Mouse (Mus musculus) gastrocnemius, adult 8-10 months (tissue): ENCODE data around the gene Msi2. TPM values are rescaled to one million over a fixed set of nuclear protein-coding genes. Genes with fewer than 3 reads are reported as not detected.

Experiments
- DNase-seq, 2 experiments: peaks; one replicate each; pipeline ENCODE4 v3.0.0; 2022; ENCODE audit warnings: low spot score in 2 of 2
- total RNA-seq, 4 experiments: library from RNA; stranded (reverse); gene quantifications; 2 replicates each; pipeline ENCODE4 v1.2.4; 2022

Msi2 gene
- total RNA-seq, 4 experiments from 2014 or later: 150 to 209 (median 176) TPM

DNA sequence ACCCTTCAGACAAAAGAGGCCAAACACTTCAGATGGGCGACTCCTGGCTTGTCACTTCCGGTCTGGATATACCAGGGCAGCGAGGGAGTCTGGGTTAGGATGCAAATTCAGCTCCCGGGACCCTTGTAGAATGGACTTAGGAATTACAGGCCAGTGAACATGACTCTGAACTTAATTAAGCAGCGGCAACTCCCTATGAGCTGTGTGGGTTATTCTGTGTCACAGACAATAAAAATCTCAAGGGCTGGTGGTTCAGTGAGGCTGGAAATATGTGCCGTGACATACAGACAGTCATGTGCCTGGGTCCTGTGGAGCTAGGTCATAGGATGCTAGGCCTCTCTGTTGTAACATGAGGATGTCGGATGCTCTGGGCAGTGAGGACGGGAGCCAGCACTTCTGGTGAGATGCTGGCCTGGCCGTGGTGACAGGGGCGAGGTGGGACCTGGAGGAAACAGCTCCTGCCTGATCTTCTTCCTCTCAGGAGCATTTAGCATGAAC, 261.0 kb downstream of the Msi2 start:
- no peak for DNase-seq

DNA sequence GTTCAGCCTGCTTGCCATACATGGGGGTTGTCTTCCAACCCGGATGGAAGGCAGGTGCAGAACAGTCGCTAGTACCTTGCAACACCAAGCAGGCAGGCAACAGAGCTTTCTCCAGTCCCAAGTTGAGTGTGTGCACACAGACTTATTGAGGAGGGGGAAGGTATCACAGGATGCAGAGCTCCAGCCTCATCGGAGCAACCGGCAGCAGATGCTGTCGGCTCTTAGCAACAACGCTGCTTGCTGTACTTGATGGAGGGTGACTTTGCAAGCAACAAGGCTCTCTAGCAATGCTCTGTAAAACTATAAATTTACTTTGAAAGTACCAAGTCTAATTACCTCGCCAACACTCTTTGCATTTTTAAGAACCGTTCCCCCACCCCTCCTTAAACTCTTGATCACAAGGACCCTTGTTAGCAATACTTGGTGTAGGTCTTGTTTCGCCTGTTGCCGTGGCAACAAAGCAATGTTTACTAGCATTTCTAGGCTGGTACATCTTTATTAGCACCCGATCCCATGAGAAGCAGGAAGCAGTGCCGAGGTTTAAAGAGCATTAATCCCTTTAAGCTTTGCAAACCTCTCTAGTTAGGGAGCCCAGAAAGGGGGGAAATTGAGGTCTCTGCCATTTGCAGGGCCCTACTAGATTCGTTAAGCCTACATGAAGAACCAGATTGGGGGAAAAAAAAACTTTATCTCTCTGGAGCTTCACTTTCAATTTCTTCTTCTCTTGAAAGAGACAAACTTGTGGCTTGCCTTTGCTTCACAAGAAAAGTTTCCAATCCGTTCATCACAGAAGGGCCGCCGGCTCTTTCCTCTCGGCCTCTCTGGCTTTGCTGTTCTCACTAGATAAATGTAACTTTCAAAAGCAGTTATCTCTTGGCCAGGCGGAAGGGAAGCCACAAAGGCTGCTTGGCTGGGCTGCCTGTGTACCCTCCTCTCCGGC, 263.2 kb downstream of the Msi2 start:
- no peak for DNase-seq

DNA sequence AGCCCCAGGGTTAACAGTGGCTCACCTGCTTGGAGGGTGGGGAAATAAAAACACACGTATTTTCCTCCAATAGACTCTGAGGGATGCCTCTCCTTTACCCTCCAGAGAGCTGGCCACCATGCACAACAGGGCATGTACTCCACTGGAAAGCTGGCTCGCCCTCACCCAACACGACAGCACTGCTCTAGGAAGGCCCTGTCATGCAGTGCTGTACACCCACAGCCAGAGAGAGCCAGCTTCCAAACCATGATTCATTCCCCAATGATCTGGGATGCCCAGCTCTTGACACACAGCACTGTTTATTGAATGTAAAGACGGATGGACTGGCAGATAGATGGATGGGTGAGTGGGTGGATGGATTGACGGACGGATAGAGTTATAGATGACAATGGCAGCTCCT, 269.1 kb downstream of the Msi2 start:
- DNase-seq: no peak

DNA sequence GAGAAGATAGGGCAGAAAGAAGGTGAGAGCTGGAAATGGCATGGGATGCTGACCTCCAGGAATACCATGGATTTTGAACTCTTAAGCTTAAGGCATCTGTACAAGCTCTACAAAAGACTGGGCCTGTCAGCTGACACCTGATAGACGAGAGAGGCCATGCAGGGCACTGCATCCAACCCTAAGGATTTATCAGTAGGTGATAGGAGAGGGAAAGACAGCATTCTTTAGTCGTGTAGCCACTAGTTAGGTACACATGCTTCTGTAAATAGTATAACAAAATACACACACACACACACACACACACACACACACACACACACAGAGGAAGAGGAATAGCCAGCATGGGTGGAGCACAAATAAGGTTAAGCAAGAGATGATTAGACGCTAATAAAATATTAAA, 269.7 kb downstream of the Msi2 start:
- DNase-seq: no peak

DNA sequence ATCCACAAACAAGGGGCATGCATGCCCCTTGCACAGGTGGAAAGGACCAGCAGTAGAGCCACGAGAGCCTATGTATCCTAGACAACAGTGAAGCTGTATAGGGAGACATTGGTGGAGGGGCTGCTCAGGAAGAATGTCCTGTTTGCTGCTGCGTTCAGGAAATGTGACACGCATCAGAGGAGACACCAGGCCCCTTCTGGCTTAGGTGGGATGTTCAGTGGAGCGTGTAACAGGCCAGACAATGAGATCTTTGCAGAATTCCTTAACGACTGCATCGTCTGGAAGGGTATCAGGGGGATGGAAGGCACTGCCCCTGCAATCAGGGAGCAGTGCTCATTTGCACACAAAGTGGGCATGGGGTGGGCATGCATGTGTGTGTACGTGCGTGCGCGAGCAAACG, 271.0 kb downstream of the Msi2 start:
- no peak for DNase-seq

DNA sequence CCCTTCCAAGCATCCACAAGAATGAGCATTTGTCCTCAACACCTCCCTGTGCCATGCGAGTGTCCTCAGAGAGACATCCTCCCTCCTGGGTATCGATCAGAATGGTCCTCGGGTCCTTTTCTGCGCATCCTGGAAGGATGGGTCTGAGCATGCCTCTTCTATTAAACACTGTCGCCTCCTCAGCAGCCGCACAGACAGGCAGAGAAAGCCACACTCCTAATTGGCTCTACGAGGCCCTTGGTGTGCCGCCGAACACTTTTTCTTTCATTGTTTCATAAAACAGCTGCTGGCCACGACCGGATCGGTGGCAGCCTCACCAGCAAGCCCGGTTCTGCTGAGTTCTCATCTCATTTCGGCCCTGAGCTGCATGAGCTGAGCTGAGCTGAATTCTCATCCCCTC, 274.4 kb downstream of the Msi2 start:
- no peak for DNase-seq

DNA sequence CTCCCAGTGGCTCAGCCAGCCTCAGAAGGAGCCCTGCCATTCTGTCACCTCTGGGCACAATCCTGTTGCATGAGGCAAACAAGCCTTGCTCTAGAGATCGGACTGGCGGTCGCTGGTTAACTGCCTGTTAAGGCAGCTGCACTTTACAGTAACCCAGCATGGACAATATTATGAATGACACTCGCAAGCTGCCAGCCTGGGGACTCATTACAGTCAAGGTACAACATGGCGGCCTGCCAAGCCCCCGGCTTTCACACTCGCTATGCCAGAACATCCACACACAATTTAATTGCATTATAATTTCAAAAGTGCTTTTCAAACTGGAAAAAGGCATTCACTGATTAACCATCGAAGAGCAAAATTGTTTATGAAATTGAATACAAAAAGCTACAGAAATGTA, 275.0 kb downstream of the Msi2 start:
- DNase-seq: no peak

DNA sequence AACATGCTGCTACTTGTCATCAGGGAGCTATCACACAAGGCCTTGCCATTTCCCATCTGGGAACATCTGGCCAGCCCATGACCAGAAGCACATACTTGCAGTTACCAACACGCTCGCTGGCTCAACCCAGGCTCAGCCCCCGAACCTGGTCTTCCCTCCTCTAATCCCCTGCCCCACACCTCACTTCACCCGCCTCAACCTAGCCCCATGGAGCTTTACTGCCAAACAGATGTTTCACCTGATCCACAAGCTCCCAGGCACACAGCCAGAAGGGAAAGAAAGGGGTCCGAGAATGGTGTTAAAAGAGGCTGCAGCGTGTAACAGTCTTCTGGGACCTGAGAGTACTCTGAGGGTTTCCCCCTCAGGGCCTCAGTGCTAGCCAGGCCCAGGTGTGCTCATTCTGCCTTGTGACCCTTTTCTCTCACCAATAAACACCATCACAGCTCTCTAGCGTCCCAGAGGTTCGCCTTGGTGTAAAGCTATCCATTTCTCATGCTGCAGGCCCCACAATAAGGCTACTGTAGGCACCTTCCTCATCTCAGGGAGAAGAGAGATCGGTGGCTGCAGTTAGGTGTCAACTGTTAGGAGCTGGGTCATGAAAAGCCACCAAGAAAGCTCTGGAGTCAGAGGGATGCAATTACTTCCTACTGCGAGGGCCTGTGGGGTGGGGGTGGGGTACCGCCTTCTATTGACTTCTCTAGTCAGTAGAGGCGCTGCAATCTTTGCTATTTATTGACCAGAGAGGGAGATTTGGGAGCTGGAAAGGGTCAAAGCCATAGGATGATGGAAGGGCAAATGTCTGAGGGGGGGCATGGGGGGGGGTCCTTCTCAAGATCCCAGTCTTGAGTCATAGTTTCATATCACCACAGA, 276.2 kb downstream of the Msi2 start:
- no peak for DNase-seq

DNA sequence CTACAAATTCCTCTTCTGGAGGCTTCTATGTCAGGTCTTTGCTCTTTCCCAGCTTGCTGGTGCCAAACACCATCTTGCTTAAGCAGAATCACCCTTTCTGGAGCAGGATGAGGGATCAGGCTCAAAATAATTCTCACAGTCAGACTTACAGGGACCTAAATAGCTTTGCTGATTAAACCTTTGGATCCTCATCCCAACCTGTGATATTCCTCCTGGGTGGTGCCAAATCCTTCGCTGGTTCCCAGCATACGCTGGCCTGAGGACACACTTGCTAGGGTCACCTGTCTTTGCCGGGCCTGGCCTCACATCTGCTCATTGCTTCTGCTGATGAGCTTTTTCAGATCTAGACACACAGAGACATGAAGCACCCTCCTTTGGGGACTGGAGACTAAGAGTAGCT, 279.7 kb downstream of the Msi2 start:
- peak; percentile 30 to 60 for DNase-seq

DNA sequence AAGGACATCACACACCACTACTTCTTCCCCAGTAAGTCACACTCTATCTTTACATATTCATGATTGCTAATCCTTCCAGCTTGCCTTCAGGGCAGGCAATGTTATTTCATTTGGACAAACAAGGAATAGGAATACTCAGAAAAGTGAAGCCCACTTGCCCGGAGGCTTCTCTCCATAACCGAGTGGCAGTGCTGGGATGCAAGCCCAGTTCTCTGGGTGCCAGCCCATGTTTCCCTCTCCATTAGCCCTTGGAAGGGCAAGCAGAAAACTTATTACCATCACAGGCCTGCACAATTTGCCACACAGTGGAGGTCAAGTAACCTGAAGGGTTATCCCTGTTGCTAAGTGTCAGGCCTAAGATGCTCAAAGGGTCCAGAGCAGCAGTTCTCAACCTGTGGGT, 281.7 kb downstream of the Msi2 start:
- DNase-seq: no peak

DNA sequence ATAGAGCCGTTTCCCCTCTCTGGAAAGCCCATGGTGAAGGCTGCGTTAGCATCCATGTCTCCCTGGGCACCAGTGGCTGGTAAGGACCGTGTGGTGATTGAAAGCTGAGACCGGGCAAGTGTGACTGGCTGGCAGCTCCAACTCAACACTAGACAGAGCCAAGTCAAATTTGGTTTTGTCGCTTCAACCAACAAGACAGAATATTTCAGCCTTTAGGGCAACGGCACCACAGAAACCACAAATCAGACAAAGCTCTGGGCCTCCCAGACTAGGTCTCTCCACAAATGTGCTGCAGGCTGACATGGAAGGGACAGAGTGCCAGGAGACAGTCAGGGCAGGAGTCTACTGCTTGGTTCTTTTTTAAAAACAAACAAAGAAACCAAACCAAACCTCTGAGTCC, 282.8 kb downstream of the Msi2 start:
- no peak for DNase-seq

DNA sequence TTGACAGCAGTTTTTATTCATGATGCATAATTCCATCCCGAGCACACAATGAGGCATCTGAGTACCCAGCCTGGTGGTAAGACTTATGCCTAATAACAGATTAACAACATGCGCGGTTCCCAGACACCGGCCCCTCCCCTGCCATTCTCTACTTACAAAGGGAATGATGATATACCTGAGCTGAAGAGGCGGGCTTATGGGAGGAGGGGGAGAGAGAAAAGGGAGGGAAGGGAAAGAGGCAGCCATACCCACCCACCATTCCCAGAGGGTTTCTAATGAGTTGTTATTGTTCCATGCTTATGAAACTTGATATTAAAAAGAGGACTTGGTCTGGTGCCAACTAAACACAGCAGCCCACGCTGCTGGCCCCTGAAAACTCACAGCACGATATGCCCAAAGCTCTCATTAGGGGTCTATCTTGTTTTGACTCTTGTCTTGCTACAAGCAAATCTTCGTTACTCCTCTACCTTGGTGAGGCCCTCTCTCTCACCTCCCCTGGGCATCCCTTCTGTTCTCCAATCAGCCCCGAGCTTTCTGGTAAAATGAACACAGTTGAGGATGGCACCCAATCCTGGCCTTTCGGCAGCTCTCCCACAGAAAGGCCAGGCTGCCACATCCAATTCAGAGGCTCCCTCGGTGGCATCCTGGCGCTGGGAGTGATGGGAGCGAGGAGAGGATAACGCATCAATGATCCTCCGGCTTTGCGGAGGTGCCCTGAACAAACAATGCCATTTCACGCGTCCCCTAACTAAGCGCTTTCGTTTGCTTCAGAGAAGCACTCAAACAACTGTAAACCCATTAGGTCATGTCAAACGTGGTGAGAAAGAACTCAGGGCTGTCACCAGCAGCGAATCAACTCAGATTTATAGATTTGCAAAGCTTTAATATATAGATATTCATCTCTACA, 286.7 kb downstream of the Msi2 start:
- no peak for DNase-seq

DNA sequence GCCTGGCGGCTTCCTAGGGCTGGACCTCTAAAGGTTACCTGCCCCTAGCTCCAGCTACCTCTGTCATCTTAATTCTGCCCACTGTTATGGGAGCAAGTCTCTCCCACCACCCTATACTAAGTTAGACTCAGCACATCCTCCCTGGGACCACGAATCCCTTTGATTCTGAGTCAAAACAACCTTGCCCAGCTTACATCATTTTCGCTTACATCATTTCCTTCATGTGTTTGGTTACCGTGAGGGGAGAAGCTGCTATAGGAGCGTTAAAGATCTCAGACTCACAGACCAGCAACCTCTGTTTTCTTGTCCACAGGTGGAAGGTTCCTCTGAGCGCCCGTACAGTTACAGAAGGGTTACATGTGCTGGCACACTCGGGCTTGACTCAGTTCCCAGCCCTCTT, 288.0 kb downstream of the Msi2 start:
- no peak for DNase-seq

DNA sequence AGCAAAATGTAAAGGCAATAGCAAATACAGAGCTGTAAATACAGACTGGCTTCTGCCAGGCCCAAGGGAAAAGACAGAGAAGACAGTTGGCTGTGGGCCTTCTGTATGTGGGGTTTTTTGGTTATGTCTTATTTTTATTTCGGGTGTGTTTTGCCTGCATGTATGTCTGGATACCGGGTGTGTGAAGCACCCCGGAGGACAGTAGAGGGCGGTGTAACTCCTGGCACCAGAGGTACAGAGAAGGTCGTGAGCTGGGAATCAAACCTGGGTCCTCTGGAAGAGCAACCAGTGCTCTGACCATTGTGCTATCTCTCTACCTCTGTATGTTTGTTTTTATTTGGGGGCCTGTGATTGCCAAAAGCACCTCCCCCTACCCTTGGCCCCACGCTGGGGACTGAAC, 288.6 kb downstream of the Msi2 start:
- no peak for DNase-seq

DNA sequence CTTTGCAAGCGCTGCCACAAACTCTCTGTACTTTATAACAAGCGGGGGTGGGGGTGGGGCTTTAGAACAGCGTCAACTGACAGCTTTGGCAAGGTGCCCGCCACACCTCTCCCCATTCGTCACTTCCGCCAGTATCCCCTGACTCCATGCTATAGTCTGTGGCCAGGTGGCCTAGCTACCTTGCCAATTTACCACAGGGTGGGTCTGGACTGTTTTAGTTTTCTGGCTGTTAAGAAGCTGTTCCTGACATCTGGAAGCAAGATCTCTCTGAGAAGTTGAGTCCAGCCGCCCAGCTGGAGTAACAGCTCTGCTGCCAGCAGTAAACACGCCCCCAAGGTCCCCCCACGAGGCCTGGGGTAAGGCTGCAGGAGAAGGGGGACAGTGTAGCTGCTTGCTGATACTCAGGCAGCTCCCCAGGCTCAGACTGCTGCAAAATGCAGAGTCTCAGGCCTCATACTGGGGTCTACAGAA, 292.6 kb downstream of the Msi2 start:
- no peak for DNase-seq

DNA sequence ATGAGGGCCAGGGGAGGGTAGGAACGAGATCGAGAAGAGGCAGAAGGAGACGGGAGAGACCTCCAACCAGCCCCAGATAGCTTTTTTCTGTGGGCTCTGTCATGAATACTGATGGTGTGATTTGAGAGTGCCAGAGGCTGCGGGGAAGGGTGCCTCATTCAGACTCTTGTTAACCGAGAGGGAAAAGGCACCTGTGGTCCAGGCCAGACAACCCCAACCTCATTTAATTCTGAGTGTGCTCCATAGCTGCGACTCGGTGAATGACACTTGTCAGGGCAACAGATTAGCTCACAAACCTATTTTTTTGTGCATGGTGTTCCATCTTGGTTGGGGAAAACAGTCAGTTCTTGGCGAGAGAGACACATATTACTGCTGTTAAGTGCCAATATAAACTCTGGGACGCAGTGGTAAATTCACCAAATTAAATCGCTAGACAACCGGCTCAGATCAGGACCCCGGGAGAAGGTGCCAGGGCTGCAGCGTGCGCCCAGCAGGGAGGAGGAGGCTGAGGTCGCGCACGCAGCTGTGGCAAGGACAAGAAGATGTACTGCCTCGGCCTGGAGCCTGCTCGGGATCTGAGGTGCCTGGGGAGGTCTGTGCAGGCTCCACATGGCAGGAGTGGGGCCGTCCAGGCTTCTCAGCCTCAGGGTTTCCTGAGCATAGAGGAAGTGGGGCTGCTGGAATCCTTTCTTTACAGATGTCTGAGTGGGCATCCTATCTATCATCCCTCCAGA, 294.1 kb downstream of the Msi2 start:
- DNase-seq: no peak

DNA sequence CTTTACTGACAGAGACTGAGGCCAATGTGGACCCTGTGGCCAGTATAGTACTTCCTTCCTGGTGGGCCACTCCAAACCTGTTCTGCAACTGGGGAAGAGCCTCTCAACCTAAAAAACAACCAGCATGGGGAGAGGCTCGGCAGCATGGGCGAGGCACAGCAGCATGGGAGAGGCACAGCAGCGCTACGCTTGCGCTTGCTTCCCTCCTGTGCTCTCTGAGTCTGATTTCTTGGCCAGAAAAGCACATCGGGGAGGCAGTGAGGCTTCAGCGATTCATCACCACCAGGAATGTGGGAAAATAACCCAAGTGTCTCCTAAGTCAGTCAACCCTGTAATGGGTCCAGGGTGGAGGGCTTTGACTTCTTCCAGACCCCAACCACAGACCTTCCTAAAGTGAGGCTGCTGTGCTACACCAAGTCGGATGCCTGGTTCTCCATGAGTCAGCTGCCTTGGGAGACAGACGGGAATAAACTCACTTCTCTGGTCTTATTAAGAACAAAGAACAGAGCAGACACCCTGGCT, 297.2 kb downstream of the Msi2 start:
- no peak for DNase-seq

DNA sequence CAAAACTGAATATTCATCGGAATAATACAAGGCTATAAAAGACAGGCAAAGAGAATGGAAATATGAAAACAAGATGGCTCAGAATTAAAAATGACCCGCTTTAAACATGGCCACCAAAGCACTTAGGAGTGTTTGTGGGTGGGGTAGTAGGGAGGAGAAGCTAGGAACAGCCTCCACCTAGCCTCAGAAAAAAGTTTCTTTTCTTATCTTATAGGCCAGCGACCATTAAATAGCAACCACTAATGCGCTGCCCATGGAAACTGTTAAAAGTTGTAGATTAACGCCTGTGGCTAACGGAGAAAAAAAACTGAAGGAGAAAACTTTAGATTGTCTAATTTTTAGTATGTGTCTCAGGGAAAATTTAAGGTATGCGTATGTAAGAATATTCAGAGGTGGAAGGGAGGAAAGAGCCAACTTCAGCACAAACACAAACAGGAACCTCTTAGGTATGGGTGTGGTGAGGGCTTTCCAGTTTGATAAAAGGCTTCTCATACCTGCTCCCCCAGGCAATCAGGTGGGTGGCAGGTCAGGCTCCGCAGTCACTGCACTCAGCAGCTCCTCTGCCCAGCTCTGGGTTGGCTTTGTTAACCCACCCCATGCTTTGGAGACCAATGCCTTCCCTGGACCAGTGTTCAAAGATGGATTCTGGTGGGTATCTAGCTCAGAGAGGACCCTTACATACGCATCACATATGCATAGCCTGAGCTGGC, 298.5 kb downstream of the Msi2 start:
- no peak for DNase-seq

DNA sequence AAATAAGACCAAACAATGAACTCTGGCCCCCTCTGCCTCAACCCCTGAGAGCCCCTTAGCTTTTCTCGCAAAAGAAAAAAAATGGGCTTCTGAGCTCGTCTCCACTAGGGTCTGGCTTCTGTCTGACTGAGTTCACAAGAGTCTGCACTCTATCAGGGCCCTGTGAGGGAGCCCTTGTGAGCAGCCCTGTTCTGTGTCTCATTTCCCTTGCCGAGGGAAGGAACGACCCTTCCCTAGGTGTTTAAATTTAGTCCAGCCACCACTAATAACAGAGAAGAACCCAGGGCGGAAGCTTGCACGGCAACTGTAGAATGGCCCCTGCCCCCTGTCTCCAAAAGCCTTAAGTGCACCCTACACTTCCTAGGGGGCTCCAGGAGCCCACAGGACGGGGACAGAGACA, 299.2 kb downstream of the Msi2 start:
- DNase-seq: no peak
